Mouse (Mus musculus) heart, adult 2 months (tissue): ENCODE data around the gene Myom1. TPM values are rescaled to one million over a fixed set of nuclear protein-coding genes. Genes with fewer than 3 reads are reported as not detected.

Experiments
- DNase-seq, 2 experiments: peaks; one replicate each; pipeline ENCODE4 v3.0.0; 2021
- H3K27ac ChIP-seq: fragments of 200-600 bp; 2 replicates; pipeline ENCODE4 v1.8.1; 2022
- H3K27me3 ChIP-seq: fragments of 200-500 bp; 2 replicates; pipeline ENCODE4 v1.6.1; 2012; ENCODE audit warnings: mild to moderate bottlenecking, low read length, inconsistent platforms, mixed read lengths; ENCODE audit not compliant: control insufficient read depth, insufficient read depth
- H3K36me3 ChIP-seq: fragments of 200-500 bp; 2 replicates; pipeline ENCODE4 v1.6.1; 2012; ENCODE audit warnings: low read length, inconsistent platforms; ENCODE audit not compliant: control insufficient read depth, insufficient read depth
- H3K4me1 ChIP-seq: fragments of 200-500 bp; 2 replicates; pipeline ENCODE4 v1.6.1; 2011; ENCODE audit warnings: low read length; ENCODE audit not compliant: control insufficient read depth, insufficient read depth
- H3K4me3 ChIP-seq: fragments of 200-600 bp; 2 replicates; pipeline ENCODE4 v1.8.1; 2022
- H3K79me2 ChIP-seq: fragments of 200-500 bp; replicated peaks from 2 replicates; pipeline ENCODE4 v1.6.1; 2012; ENCODE audit warnings: mild to moderate bottlenecking, inconsistent platforms, low read length, moderate library complexity, mixed read lengths; ENCODE audit not compliant: control insufficient read depth, insufficient read depth
- H3K9ac ChIP-seq: fragments of 200-500 bp; 2 replicates; pipeline ENCODE4 v1.6.1; 2012; ENCODE audit warnings: low read depth, mild to moderate bottlenecking, control low read depth, inconsistent platforms, low read length, mixed read lengths
- CTCF ChIP-seq: fragments of 200-600 bp; IDR thresholded peaks from 2 replicates; pipeline ENCODE4 v1.8.1; 2022; ENCODE audit warnings: antibody characterized with exemption, mild to moderate bottlenecking, moderate library complexity
- EP300 ChIP-seq: fragments of 200-500 bp; IDR thresholded peaks from 2 replicates; pipeline ENCODE4 v1.6.1; 2011; ENCODE audit warnings: low read depth, low read length, control low read depth; ENCODE audit not compliant: insufficient read depth
- POLR2A ChIP-seq: fragments of 200-500 bp; IDR thresholded peaks from 2 replicates; pipeline ENCODE4 v1.6.1; 2011; ENCODE audit warnings: mild to moderate bottlenecking, low read depth, low read length, control low read depth; ENCODE audit not compliant: insufficient read depth
- WGBS: fragments of 180-500 bp; shearing (Covaris S2); methylation state at CpG from one replicate; pipeline ENCODE4 v1.1.7; 2018; 5-methylcytosine and 5-hydroxymethylcytosine counted together
- intact Hi-C: fragments of 180-260 bp; cut with DNase I; formaldehyde crosslinking; loops from one replicate; pipeline ENCODE4 v1.15.1; 2025
- polyA plus RNA-seq: library from polyadenylated mRNA; depleted of rRNA; stranded (reverse); fragments of >200 nt; gene quantifications from 2 replicates; pipeline ENCODE4 v1.2.3, GENCODE M21; 2012
- total RNA-seq, 2 experiments: library from RNA; stranded (reverse); gene quantifications; 2 replicates each; pipeline ENCODE4 v1.2.3; 2021

Myom1 gene
- total and polyA plus RNA-seq, 3 experiments = 222 to 1,030 (median 865) TPM

- TF ChIP-seq CTCF (no peak), POLR2A (no peak), EP300 (no peak)
- H3K4me1 ChIP-seq = no peaks in the 10 kb centered on the region
- H3K27ac ChIP-seq = peak overlapping the region; percentile 6
- H3K36me3 ChIP-seq = no peaks in the 10 kb centered on the region; the same call in 1 of the 2 replicates
- 52% methylated on average over 7 of the region's 7 CpGs for WGBS
- H3K9ac ChIP-seq = no peak overlapping the region
- no peak for DNase-seq
- no peaks in the 10 kb centered on the region for H3K79me2 ChIP-seq
- intact Hi-C loops = no loop called here
- no peaks in the 10 kb centered on the region for H3K27me3 ChIP-seq
- no peak overlapping the region for H3K4me3 ChIP-seq
Measured at GRCm38 (mm10) chr17:71081986-71082385, 79.6 kb downstream of the Myom1 start.

- H3K27ac ChIP-seq = no peak overlapping the region
- no peak for DNase-seq
Measured at GRCm38 (mm10) chr17:71086969-71087368, 84.5 kb downstream of the Myom1 start.

GRCm38 (mm10) chr17:71087396-71088153 is 85.1 kb downstream of the Myom1 start:
- H3K79me2 ChIP-seq = no peaks in the 10 kb centered on the region
- H3K27me3 ChIP-seq = no peaks in the 10 kb centered on the region
- TF ChIP-seq POLR2A (no peak), CTCF (peak; percentile 41), EP300 (no peak)
- DNase-seq = no peak
- H3K36me3 ChIP-seq = no peaks in the 10 kb centered on the region; the same call in none of the 2 replicates
- peaks cover 2% of the 10 kb centered on the region for H3K4me1 ChIP-seq
- 70% methylated on average over 8 of the region's 8 CpGs for WGBS
- no peak overlapping the region for H3K27ac ChIP-seq
- no peak overlapping the region for H3K4me3 ChIP-seq
- no peak overlapping the region for H3K9ac ChIP-seq
- intact Hi-C loops = loop anchor here (2.0 kb wide), 1 partner anchor 109 kb away; no protein-coding TSS in a partner anchor

More at GRCm38 (mm10) chr17:71086969-71087368, 84.5 kb downstream of the Myom1 start:
- intact Hi-C loops = loop anchor here (2.0 kb wide), 1 partner anchor 110 kb away; no protein-coding TSS in a partner anchor
- no peaks in the 10 kb centered on the region for H3K79me2 ChIP-seq
- 43% methylated on average over 4 of the region's 4 CpGs for WGBS
- TF ChIP-seq CTCF (peak; percentile 35), EP300 (no peak), POLR2A (no peak)
- no peaks in the 10 kb centered on the region for H3K27me3 ChIP-seq
- H3K4me3 ChIP-seq = no peak overlapping the region
- peaks cover 2% of the 10 kb centered on the region for H3K4me1 ChIP-seq
- H3K9ac ChIP-seq = no peak overlapping the region
- H3K36me3 ChIP-seq = no peaks in the 10 kb centered on the region; the same call in 1 of the 2 replicates

- Histone ChIP-seq H3K79me2 (no peaks in the 10 kb centered on the region), H3K4me3 (no peak overlapping the region), H3K27ac (no peak overlapping the region), H3K27me3 (no peaks in the 10 kb centered on the region), H3K36me3 (no peaks in the 10 kb centered on the region; the same call in none of the 2 replicates), H3K9ac (no peak overlapping the region), H3K4me1 (peaks cover 2% of the 10 kb centered on the region)
- no peak for DNase-seq
- intact Hi-C loops = no loop called here
- 88% methylated on average over 3 of the region's 3 CpGs for WGBS
- TF ChIP-seq CTCF = no peak
- TF ChIP-seq EP300 = no peak
- no peak for TF ChIP-seq POLR2A
Measured at GRCm38 (mm10) chr17:71088154-71088521, 85.7 kb downstream of the Myom1 start.

GRCm38 (mm10) chr17:71088991-71089434 is 86.6 kb downstream of the Myom1 start:
- Histone ChIP-seq H3K27ac (peak overlapping the region; percentile 18; the same call in 1 of the 2 replicates), H3K4me3 (no peak overlapping the region), H3K9ac (no peak overlapping the region), H3K27me3 (no peaks in the 10 kb centered on the region), H3K36me3 (no peaks in the 10 kb centered on the region; the same call in none of the 2 replicates), H3K79me2 (no peaks in the 10 kb centered on the region), H3K4me1 (peaks cover 2% of the 10 kb centered on the region)
- 60% methylated on average over 9 of the region's 9 CpGs for WGBS
- no peak for DNase-seq
- TF ChIP-seq EP300 (no peak), CTCF (no peak), POLR2A (no peak)
- intact Hi-C loops = no loop called here
